ENCODE assay signal across 15 mouse cellular contexts in genomic region chr17:29385746-29386145, GRCm38 (mm10). TPM values are rescaled to one million over a fixed set of nuclear protein-coding genes. Genes with fewer than 3 reads are reported as not detected.
A peak's percentile ranks its signal among the peaks of the same experiment; 100 is the strongest.
DNase-seq lines count a peak whose midpoint lies in the region; ATAC-seq and TF ChIP-seq lines count a peak whose summit lies in the region.
"Had no signal": no experiment of that assay in that cellular context is flagged by ENCODE, and none has a peak within 500 bp of the region (broad histone marks: within the 10 kb centered on the region; RNA-seq: fewer than 3 reads in every experiment).

No protein-coding gene starts in this region.

- DNase-seq in gastrocnemius, adult 2 months = no peak
- DNase-seq in gastrocnemius, adult 18-20 months (ENCODE audit: low spot score) = no peak
- peak; percentile 60 for DNase-seq in ZHBTc4 (ENCODE audit: low read depth, low spot score)
- DNase-seq in adrenal gland, postnatal 14 days = no peak
- no peak for DNase-seq in thymus, postnatal 36 days
- DNase-seq: cerebellum, adult 2 months; forebrain, postnatal 0 days had no signal

- TF ChIP-seq CTCF in gastrocnemius, adult 2 months (IDR thresholded peaks at IDR 0.05) = no peak
- TF ChIP-seq CTCF in ES-Bruce4 (IDR thresholded peaks at IDR 0.05; ENCODE audit: low read depth, low read length) = no peak

- peak overlapping the region; percentile 35; the same call in 1 of the 2 replicates for H3K27ac ChIP-seq in gastrocnemius, adult 2 months
- no peak overlapping the region for H3K27ac ChIP-seq in ES-Bruce4 (ENCODE audit: insufficient read depth, low read length)
- H3K27ac ChIP-seq in liver, embryonic 16.5 days (ENCODE audit: low read length) = peak overlapping the region; percentile 51
- H3K27ac ChIP-seq: forebrain, embryonic 13.5 days; heart, embryonic 13.5 days; hindbrain, embryonic 12.5 days had no signal

- peak; percentile 92 for TF ChIP-seq EP300 in ES-Bruce4 (IDR thresholded peaks at IDR 0.05; ENCODE audit: insufficient read depth, low read depth, low read length)

- no peaks in the 10 kb centered on the region for H3K9me3 ChIP-seq in ES-Bruce4 (replicated peaks; ENCODE audit: control insufficient read depth, insufficient read depth, low read length, poor library complexity, severe bottlenecking)
- no peaks in the 10 kb centered on the region for H3K9me3 ChIP-seq in liver, embryonic 16.5 days (replicated peaks; ENCODE audit: control insufficient read depth, low read length)
- H3K9me3 ChIP-seq: embryonic facial prominence, embryonic 10.5 days; forebrain, embryonic 13.5 days; G1E; heart, embryonic 13.5 days; hindbrain, embryonic 12.5 days had no signal

- peaks cover 2% of the 10 kb centered on the region for H3K4me1 ChIP-seq in ES-Bruce4 (ENCODE audit: control insufficient read depth, insufficient read depth, low read length)
- H3K4me1 ChIP-seq in liver, embryonic 16.5 days (ENCODE audit: control insufficient read depth, low read depth, low read length) = no peaks in the 10 kb centered on the region; the same call in 1 of the 2 replicates

- intact Hi-C loops in gastrocnemius, adult 2 months (cut with DNase I) = no loop called here

- no peaks in the 10 kb centered on the region for H3K27me3 ChIP-seq in ES-Bruce4 (ENCODE audit: control insufficient read depth, insufficient read depth, low read length, poor library complexity, severe bottlenecking)
- H3K27me3 ChIP-seq in liver, embryonic 16.5 days (ENCODE audit: control insufficient read depth, insufficient read depth, low read depth, low read length) = no peaks in the 10 kb centered on the region
- H3K27me3 ChIP-seq: forebrain, embryonic 13.5 days; heart, embryonic 13.5 days; hindbrain, embryonic 12.5 days had no signal

- no peak overlapping the region for H3K4me2 ChIP-seq in liver, embryonic 16.5 days (ENCODE audit: low read depth, low read length)
- H3K4me2 ChIP-seq: forebrain, embryonic 13.5 days; heart, embryonic 13.5 days; hindbrain, embryonic 12.5 days had no signal

- no peak for TF ChIP-seq POLR2A in ES-Bruce4 (IDR thresholded peaks at IDR 0.05; ENCODE audit: insufficient read depth, low read length)

- H3K4me3 ChIP-seq in gastrocnemius, adult 2 months = no peak overlapping the region
- H3K4me3 ChIP-seq in ES-Bruce4 (ENCODE audit: low read depth, low read length) = no peak overlapping the region
- H3K4me3 ChIP-seq in liver, embryonic 16.5 days (ENCODE audit: low read depth, low read length) = no peak overlapping the region
- H3K4me3 ChIP-seq: embryonic facial prominence, embryonic 10.5 days; forebrain, embryonic 13.5 days; heart, embryonic 13.5 days; hindbrain, embryonic 12.5 days had no signal

- ATAC-seq in liver, embryonic 16.5 days (ENCODE audit: low read depth) = no peak
- ATAC-seq: activated CD4-positive, CD25-positive, alpha-beta regulatory T cell, adult 4 months; forebrain, embryonic 13.5 days; forebrain, postnatal 0 days had no signal

- WGBS in liver, embryonic 16.5 days (ENCODE audit: insufficient replicate concordance) = 71% methylated on average over 6 of the region's 6 CpGs

- no peaks in the 10 kb centered on the region for H3K36me3 ChIP-seq in ES-Bruce4 (ENCODE audit: control insufficient read depth, insufficient read depth, low read length, poor library complexity, severe bottlenecking)
- H3K36me3 ChIP-seq in liver, embryonic 16.5 days (ENCODE audit: control insufficient read depth, insufficient read depth) = no peaks in the 10 kb centered on the region
- H3K36me3 ChIP-seq: embryonic facial prominence, embryonic 10.5 days; G1E; heart, embryonic 13.5 days; hindbrain, embryonic 12.5 days had no signal

- no peak overlapping the region for H3K9ac ChIP-seq in ES-Bruce4 (ENCODE audit: low read depth, poor library complexity, severe bottlenecking)
- no peak overlapping the region for H3K9ac ChIP-seq in liver, embryonic 16.5 days (ENCODE audit: low read depth, low read length)
- H3K9ac ChIP-seq: forebrain, embryonic 13.5 days; forebrain, postnatal 0 days; heart, embryonic 13.5 days; hindbrain, embryonic 12.5 days had no signal

RNA-seq across cellular contexts. Expression of gene Fgd2, which starts 25.0 kb away (rescaled TPM):
- 1 to 10 TPM in 1 of 2 experiments, under 1 TPM in 1; 0.74 to 1.1 TPM for total RNA-seq in gastrocnemius, adult 2 months (2021)
- 1 to 10 TPM in 1 of 2 experiments, under 1 TPM in 1; 0.68 to 1.6 TPM for total RNA-seq in gastrocnemius, adult 18-20 months (2021)
- 4.6 and 5.1 TPM in 2 replicates for polyA plus RNA-seq in ES-Bruce4 (2011; ENCODE audit: insufficient read depth, insufficient read length, low read depth, missing spikeins)
- 7.7 and 8.1 TPM in 2 replicates for polyA plus RNA-seq in liver, embryonic 16.5 days (2015; fragmentation: Nextera tagmentation; extraction: Ambion mirVana)
- 2.2 and 11.5 TPM in 2 replicates for total RNA-seq in adrenal gland, postnatal 14 days (2021)

RNA-seq across cellular contexts. Expression of gene Mtch1, which starts 38.0 kb away (rescaled TPM):
- total RNA-seq in gastrocnemius, adult 2 months (2021) = 100 to 1,000 TPM in 1 of 2 experiments, 10 to 100 TPM in 1; 78.5 to 109 TPM
- total RNA-seq in gastrocnemius, adult 18-20 months (2021) = 10 to 100 TPM; 80.1 to 88.4 TPM
- 129 and 134 TPM in 2 replicates for polyA plus RNA-seq in ES-Bruce4 (2011; ENCODE audit: insufficient read depth, insufficient read length, low read depth, missing spikeins)
- polyA plus RNA-seq in liver, embryonic 16.5 days (2015; fragmentation: Nextera tagmentation; extraction: Ambion mirVana) = 33.3 and 48.5 TPM in 2 replicates
- total RNA-seq in adrenal gland, postnatal 14 days (2021) = 300 and 316 TPM in 2 replicates
